In genomic region chr11:63971462-63971861, GRCm38 (mm10) we compare ENCODE assay signal across 25 mouse cellular contexts. TPM values are rescaled to one million over a fixed set of nuclear protein-coding genes. Genes with fewer than 3 reads are reported as not detected.
DNase-seq lines count a peak whose midpoint lies in the region; ATAC-seq lines count a peak whose summit lies in the region.
"Had no signal": no experiment of that assay in that cellular context is flagged by ENCODE, and none has a peak within 500 bp of the region (broad histone marks: within the 10 kb centered on the region; RNA-seq: fewer than 3 reads in every experiment).

No protein-coding gene starts in this region.

- H3K27ac ChIP-seq in intestine, embryonic 16.5 days (ENCODE audit: low read length), result no peak overlapping the region
- H3K27ac ChIP-seq in forebrain, embryonic 15.5 days (replicated peaks), result no peak overlapping the region
- H3K27ac ChIP-seq: heart, embryonic 15.5 days; hindbrain, embryonic 10.5 days; hindbrain, embryonic 13.5 days had no signal

- peaks cover 5% of the 10 kb centered on the region; the same call in 1 of the 2 replicates for H3K4me1 ChIP-seq in intestine, embryonic 16.5 days (ENCODE audit: control insufficient read depth, insufficient read depth, low read length)
- peaks cover 21% of the 10 kb centered on the region for H3K4me1 ChIP-seq in forebrain, embryonic 15.5 days

- no peak overlapping the region for H3K9ac ChIP-seq in intestine, embryonic 16.5 days (ENCODE audit: low read depth, low read length)
- H3K9ac ChIP-seq in forebrain, embryonic 15.5 days (replicated peaks), result no peak overlapping the region
- H3K9ac ChIP-seq: heart, embryonic 12.5 days; heart, embryonic 15.5 days; hindbrain, embryonic 13.5 days had no signal

- no peaks in the 10 kb centered on the region for H3K9me3 ChIP-seq in intestine, embryonic 16.5 days (ENCODE audit: control insufficient read depth, low read length)
- H3K9me3 ChIP-seq in forebrain, embryonic 15.5 days, result no peaks in the 10 kb centered on the region
- H3K9me3 ChIP-seq: G1E; heart, embryonic 12.5 days; heart, embryonic 15.5 days; hindbrain, embryonic 10.5 days; hindbrain, embryonic 13.5 days had no signal

- 0 out of 2 replicates have a peak, but pooled peaks cover 4% of the 10 kb centered on the region for H3K36me3 ChIP-seq in intestine, embryonic 16.5 days (ENCODE audit: control insufficient read depth, insufficient read depth, low read length)
- H3K36me3 ChIP-seq in forebrain, embryonic 15.5 days, result no peaks in the 10 kb centered on the region
- H3K36me3 ChIP-seq: heart, embryonic 15.5 days had no signal

- DNase-seq in kidney, adult 9 months, result peak; percentile 37
- DNase-seq in kidney, postnatal 14 days, result no peak
- peak; percentile 27 to 31 for DNase-seq in kidney, postnatal 36 days
- DNase-seq in kidney, postnatal 4 days, result no peak
- DNase-seq: adrenal gland, postnatal 10 days; adrenal gland, postnatal 36 days; B cell, adult 2 months; cerebellum, adult 18-20 months; cerebellum, adult 9-10 months; cerebellum, postnatal 14 days; gastrocnemius, postnatal 25 days; heart, adult 18-20 months; heart, postnatal 10 days; heart, postnatal 36 days had no signal

- H3K4me3 ChIP-seq in intestine, embryonic 16.5 days (ENCODE audit: low read length), result no peak overlapping the region
- no peak overlapping the region for H3K4me3 ChIP-seq in forebrain, embryonic 15.5 days
- H3K4me3 ChIP-seq: heart, embryonic 12.5 days; heart, embryonic 15.5 days; hindbrain, embryonic 10.5 days; hindbrain, embryonic 13.5 days had no signal

- ATAC-seq in intestine, embryonic 16.5 days, result peak; percentile 80
- ATAC-seq in erythroblast, adult 5-6 weeks (replicated peaks; ENCODE audit: low FRiP score, poor library complexity, severe bottlenecking), result no peak
- no peak for ATAC-seq in forebrain, embryonic 15.5 days (replicated peaks)
- ATAC-seq: forebrain, embryonic 14.5 days; Patski had no signal

- no peaks in the 10 kb centered on the region for H3K27me3 ChIP-seq in intestine, embryonic 16.5 days (replicated peaks; ENCODE audit: control insufficient read depth, insufficient read depth, low read length)
- no peaks in the 10 kb centered on the region for H3K27me3 ChIP-seq in forebrain, embryonic 15.5 days
- H3K27me3 ChIP-seq: CH12.LX; heart, embryonic 12.5 days; heart, embryonic 15.5 days; Patski had no signal

- no peak overlapping the region for H3K4me2 ChIP-seq in intestine, embryonic 16.5 days (ENCODE audit: low read depth, low read length)
- no peak overlapping the region for H3K4me2 ChIP-seq in forebrain, embryonic 15.5 days (replicated peaks)
- H3K4me2 ChIP-seq: heart, embryonic 12.5 days; heart, embryonic 15.5 days; hindbrain, embryonic 13.5 days had no signal

- WGBS in intestine, embryonic 16.5 days, result 89% methylated on average over 9 of the region's 9 CpGs
- WGBS in forebrain, embryonic 15.5 days, result 92% methylated on average over 9 of the region's 9 CpGs

RNA-seq across cellular contexts. Expression of gene Hs3st3b1, which starts 49.4 kb away (rescaled TPM):
- polyA plus RNA-seq in intestine, embryonic 16.5 days (2015; fragmentation: Nextera tagmentation; extraction: Ambion mirVana), result 4.5 and 5.2 TPM in 2 replicates
- not detected in 2 replicates for total RNA-seq in erythroblast, adult 5-6 weeks (2015; ENCODE audit: low replicate concordance)
- total RNA-seq in erythroblast, adult 5-6 weeks (2017; ENCODE audit: low replicate concordance), result 1.1 TPM in 1 of 2 replicates, not detected in the other
- polyA plus RNA-seq in forebrain, embryonic 15.5 days (2015; fragmentation: Nextera tagmentation; extraction: Ambion mirVana), result 4.3 and 4.4 TPM in 2 replicates
- polyA plus RNA-seq: G1E had no signal

Comparison
In these comparisons a context has a peak if more than half of its experiments do, and no peak if none do; other contexts are left out.
1. DNase-seq: peak in kidney, adult 9 months (single experiment) and kidney, postnatal 36 days (2 of 2); none in kidney, postnatal 14 days (single experiment) and kidney, postnatal 4 days (0 of 2).